ENCODE assay signal across 21 mouse cellular contexts in genomic region chr1:82540056-82540455, GRCm38 (mm10). TPM values are rescaled to one million over a fixed set of nuclear protein-coding genes. Genes with fewer than 3 reads are reported as not detected.
DNase-seq lines count a peak whose midpoint lies in the region; ATAC-seq lines count a peak whose summit lies in the region.
"Had no signal": no experiment of that assay in that cellular context is flagged by ENCODE, and none has a peak within 500 bp of the region (broad histone marks: within the 10 kb centered on the region; RNA-seq: fewer than 3 reads in every experiment).

No protein-coding gene starts in this region.

- ATAC-seq in granulocyte monocyte progenitor cell, adult 5-6 weeks (replicated peaks; ENCODE audit: poor library complexity, severe bottlenecking): 0 out of 2 replicates have a peak, but pooled peaks have one; percentile 25
- ATAC-seq: activated CD4-positive, CD25-positive, alpha-beta regulatory T cell, adult 4 months; forebrain, embryonic 14.5 days; forebrain, postnatal 0 days had no signal

- peak; percentile 54 for DNase-seq in heart, adult 11 months
- DNase-seq in heart, postnatal 14 days: no peak
- DNase-seq in kidney, adult 9 months: peak; percentile 30
- no peak for DNase-seq in kidney, postnatal 14 days
- peak; percentile 8 for DNase-seq in 416B (ENCODE audit: low read depth)
- DNase-seq in right cerebral cortex, adult 2 months (ENCODE audit: low spot score in 2 of 2): no peak
- DNase-seq: adrenal gland, postnatal 10 days; adrenal gland, postnatal 36 days; B cell, adult 2 months; cerebellum, adult 18-20 months; cerebellum, adult 9-10 months; cerebellum, postnatal 14 days; forebrain, postnatal 0 days; gastrocnemius, adult 2 months; gastrocnemius, postnatal 14 days; heart, adult 2 months had no signal

- intact Hi-C loops in heart, postnatal 14 days (cut with DNase I): no loop called here

RNA-seq across cellular contexts. Expression of gene Col4a4, which starts 46.6 kb away (rescaled TPM):
- total RNA-seq in heart, postnatal 14 days (2021): 10 to 100 TPM; 13.3 to 15.1 TPM
- total RNA-seq in granulocyte monocyte progenitor cell, adult 5-6 weeks (2014; fragmentation: Nextera tagmentation): not detected in 2 replicates
- not detected in 2 replicates for total RNA-seq in granulocyte monocyte progenitor cell, adult 5-6 weeks (2017)
- total RNA-seq: hematopoietic stem cell, adult 5-6 weeks had no signal

RNA-seq across cellular contexts. Expression of gene Col4a3, which starts 46.7 kb away (rescaled TPM):
- 1 to 10 TPM; 5.1 to 5.5 TPM for total RNA-seq in heart, postnatal 14 days (2021)
- not detected in 2 replicates for total RNA-seq in granulocyte monocyte progenitor cell, adult 5-6 weeks (2014; fragmentation: Nextera tagmentation)
- total RNA-seq in granulocyte monocyte progenitor cell, adult 5-6 weeks (2017): not detected in 2 replicates
- total RNA-seq: CH12.LX; hematopoietic stem cell, adult 5-6 weeks had no signal

Comparison
In these comparisons a context has a peak if more than half of its experiments do, and no peak if none do; other contexts are left out.
1. DNase-seq: peak in heart, adult 11 months (single experiment), kidney, adult 9 months (single experiment) and 416B (single experiment); none in heart, postnatal 14 days (0 of 2), kidney, postnatal 14 days (single experiment) and right cerebral cortex, adult 2 months (0 of 2).
2. RNA of gene Col4a4, which starts 46.6 kb away (total RNA-seq): 13.3 to 15.1 TPM in heart, postnatal 14 days; not detected in granulocyte monocyte progenitor cell, adult 5-6 weeks; every median in the first group is over 10 times any median in the second.
3. RNA of gene Col4a3, which starts 46.7 kb away (total RNA-seq): 5.1 to 5.5 TPM in heart, postnatal 14 days; not detected in granulocyte monocyte progenitor cell, adult 5-6 weeks; every median in the first group is over 4 times any median in the second.